Mouse (Mus musculus): ENCODE results near the gene Spg7.

GRCm38 (mm10) chr8:123083610-123084009, 20.9 kb downstream of the Spg7 start:
- TF ChIP-seq POLR2A (IDR thresholded peaks at IDR 0.05; ENCODE audit: borderline replicate concordance, insufficient read depth, low read length) (no peak), CTCF (IDR thresholded peaks at IDR 0.05; ENCODE audit: borderline replicate concordance, insufficient read depth, low read depth, low read length) (no peak)

Measured in cerebellum, adult 2 months (tissue).